Mouse (Mus musculus) stomach, embryonic 16.5 days (tissue): ENCODE measurements at regions not wholly inside any gene's neighbourhood (a gene's known extent, or its start where the extent isn't known, plus 50 kb on each side); places are given as distances from the start of the nearest gene placed in this dataset.

ENCODE experiments used
- ATAC-seq: fragments of 200-750 bp; cut with Nextera tagmentation; 2 replicates; pipeline ENCODE4 v1.8.0; 2017; ENCODE audit warnings: moderate number of reproducible peaks, moderate TSS enrichment; ENCODE audit not compliant: insufficient read depth, low FRiP score
- H3K27ac ChIP-seq: fragments of 300-500 bp; sonication (generic); 2 replicates; pipeline ENCODE4 v1.5.1; 2014; ENCODE audit warnings: low read length
- H3K27me3 ChIP-seq: fragments of 300-500 bp; sonication (generic); 2 replicates; pipeline ENCODE4 v1.6.1; 2014; ENCODE audit warnings: low read length, control low read depth, mixed read lengths; ENCODE audit not compliant: control insufficient read depth, insufficient read depth
- H3K36me3 ChIP-seq: fragments of 300-500 bp; sonication (generic); 2 replicates; pipeline ENCODE4 v1.6.1; 2014; ENCODE audit warnings: low read length; ENCODE audit not compliant: control insufficient read depth, insufficient read depth
- H3K4me1 ChIP-seq: fragments of 300-500 bp; sonication (generic); 2 replicates; pipeline ENCODE4 v1.6.1; 2014; ENCODE audit warnings: low read length, control low read depth, mixed read lengths; ENCODE audit not compliant: control insufficient read depth, insufficient read depth
- H3K4me2 ChIP-seq: fragments of 300-500 bp; sonication (generic); 2 replicates; pipeline ENCODE4 v1.6.1; 2014; ENCODE audit warnings: low read depth, low read length, mixed read lengths
- H3K4me3 ChIP-seq: fragments of 300-500 bp; sonication (generic); replicated peaks from 2 replicates; pipeline ENCODE4 v1.5.1; 2014; ENCODE audit warnings: mild to moderate bottlenecking, low read length
- H3K9ac ChIP-seq: fragments of 300-500 bp; sonication (generic); 2 replicates; pipeline ENCODE4 v1.6.1; 2014; ENCODE audit warnings: low read length
- H3K9me3 ChIP-seq: fragments of 300-500 bp; sonication (generic); replicated peaks from 2 replicates; pipeline ENCODE4 v1.6.1; 2016; ENCODE audit warnings: low read length, control low read depth; ENCODE audit not compliant: control insufficient read depth
- WGBS: fragments of 180-500 bp; shearing (Covaris S2); extraction: QIAGEN DNeasy Blood & Tissue Kit; methylation state at CpG from one replicate; pipeline ENCODE4 v1.1.7; 2014; 5-methylcytosine and 5-hydroxymethylcytosine counted together

DNA sequence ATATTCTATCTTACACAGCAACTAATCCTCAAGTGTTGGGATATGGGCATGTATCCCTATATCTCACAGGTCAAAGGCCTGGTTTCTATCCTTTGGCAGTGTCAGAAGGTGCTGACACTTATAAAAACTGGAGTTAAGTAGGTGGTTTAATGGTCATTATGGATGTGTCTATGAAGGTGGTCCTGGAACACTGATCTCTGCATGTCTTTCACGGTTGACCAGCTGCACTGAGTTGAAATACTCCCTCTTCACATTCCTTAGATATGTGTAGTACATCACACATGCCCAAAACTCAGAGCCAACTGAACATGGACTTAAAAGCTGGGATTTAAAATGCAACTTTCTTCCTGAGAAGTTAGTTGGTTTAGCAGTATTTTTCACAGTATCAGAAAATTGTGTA, 1107.7 kb upstream of the Flrt2 start:
- Histone ChIP-seq H3K9me3 (no peaks in the 10 kb centered on the region), H3K4me3 (no peak overlapping the region), H3K9ac (no peak overlapping the region), H3K27me3 (no peaks in the 10 kb centered on the region), H3K4me1 (0 out of 2 replicates have a peak, but pooled peaks cover 4% of the 10 kb centered on the region), H3K4me2 (no peak overlapping the region), H3K27ac (no peak overlapping the region), H3K36me3 (no peaks in the 10 kb centered on the region)
- WGBS, result 45% methylated on average over 1 of the region's 1 CpGs
- ATAC-seq, result no peak

DNA sequence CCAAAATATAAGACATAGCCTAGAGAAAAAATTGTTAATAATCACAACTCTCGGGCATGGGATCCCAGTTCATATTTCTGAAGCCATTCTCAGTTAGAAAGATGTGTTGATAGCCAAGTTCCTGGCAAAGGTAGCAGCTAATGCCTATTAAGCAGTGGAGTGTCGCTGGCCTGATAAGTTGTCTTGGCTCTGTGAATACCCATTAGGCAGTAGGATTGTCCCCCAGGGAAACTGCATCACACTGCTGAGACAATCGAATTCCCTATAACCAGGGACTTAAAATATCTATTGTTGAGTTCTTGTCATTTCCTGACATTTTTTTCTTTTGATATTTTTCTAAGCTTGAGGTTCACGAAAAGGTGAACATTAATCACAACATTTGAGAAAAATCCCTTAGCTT, 1105.0 kb upstream of the Flrt2 start:
- ATAC-seq, result no peak
- Histone ChIP-seq H3K4me1 (0 out of 2 replicates have a peak, but pooled peaks cover 4% of the 10 kb centered on the region), H3K36me3 (no peaks in the 10 kb centered on the region), H3K4me2 (no peak overlapping the region), H3K27me3 (no peaks in the 10 kb centered on the region), H3K4me3 (no peak overlapping the region), H3K9ac (no peak overlapping the region), H3K27ac (no peak overlapping the region), H3K9me3 (no peaks in the 10 kb centered on the region)
- WGBS, result 63% methylated on average over 4 of the region's 4 CpGs

DNA sequence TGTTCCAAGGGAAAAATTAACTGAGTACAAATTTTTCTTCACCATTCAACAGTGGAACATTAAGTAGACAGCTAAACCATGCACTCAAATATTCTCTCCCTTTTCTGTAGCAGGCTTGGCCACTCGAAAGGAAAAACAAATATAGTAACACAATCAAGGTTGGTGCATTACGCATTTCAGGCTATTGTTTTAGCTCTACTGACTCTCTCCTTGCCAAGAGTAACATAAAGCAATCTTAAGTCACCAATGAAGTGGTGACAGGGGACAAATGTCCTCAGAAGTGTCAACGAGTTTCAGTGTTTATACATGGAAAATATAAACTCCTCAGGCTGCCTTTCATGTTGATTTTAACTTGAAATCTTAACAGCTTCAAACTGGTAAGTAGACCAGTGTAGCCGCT, 1103.4 kb upstream of the Flrt2 start:
- Histone ChIP-seq H3K36me3 (no peaks in the 10 kb centered on the region), H3K27me3 (no peaks in the 10 kb centered on the region), H3K9ac (no peak overlapping the region), H3K9me3 (no peaks in the 10 kb centered on the region), H3K4me2 (no peak overlapping the region), H3K27ac (no peak overlapping the region), H3K4me1 (0 out of 2 replicates have a peak, but pooled peaks cover 4% of the 10 kb centered on the region), H3K4me3 (no peak overlapping the region)
- ATAC-seq, result no peak
- WGBS, result 42% methylated on average over 4 of the region's 4 CpGs

DNA sequence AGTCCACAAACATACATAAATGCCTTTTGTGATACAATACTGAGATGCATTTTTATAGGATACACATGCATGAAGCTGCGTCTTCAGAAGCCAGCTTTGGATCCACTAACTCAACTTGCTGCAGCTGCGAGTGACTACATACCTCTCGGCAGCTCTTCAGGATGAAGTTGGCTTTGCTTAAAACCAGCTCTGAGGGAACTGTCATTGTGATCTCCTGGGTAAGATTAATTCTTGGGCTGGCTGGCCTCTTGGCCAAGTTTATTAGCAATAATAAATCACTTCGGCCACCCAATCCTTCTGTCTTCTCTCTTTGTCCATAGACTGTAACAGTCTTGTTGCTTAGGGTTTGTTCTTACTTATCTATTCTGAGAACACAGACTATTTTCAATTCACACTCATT, 1103.0 kb upstream of the Flrt2 start:
- ATAC-seq, result no peak
- Histone ChIP-seq H3K4me2 (no peak overlapping the region), H3K9ac (no peak overlapping the region), H3K27me3 (no peaks in the 10 kb centered on the region), H3K4me3 (no peak overlapping the region), H3K9me3 (no peaks in the 10 kb centered on the region), H3K27ac (no peak overlapping the region), H3K36me3 (no peaks in the 10 kb centered on the region), H3K4me1 (0 out of 2 replicates have a peak, but pooled peaks cover 4% of the 10 kb centered on the region)
- 49% methylated on average over 4 of the region's 4 CpGs for WGBS

DNA sequence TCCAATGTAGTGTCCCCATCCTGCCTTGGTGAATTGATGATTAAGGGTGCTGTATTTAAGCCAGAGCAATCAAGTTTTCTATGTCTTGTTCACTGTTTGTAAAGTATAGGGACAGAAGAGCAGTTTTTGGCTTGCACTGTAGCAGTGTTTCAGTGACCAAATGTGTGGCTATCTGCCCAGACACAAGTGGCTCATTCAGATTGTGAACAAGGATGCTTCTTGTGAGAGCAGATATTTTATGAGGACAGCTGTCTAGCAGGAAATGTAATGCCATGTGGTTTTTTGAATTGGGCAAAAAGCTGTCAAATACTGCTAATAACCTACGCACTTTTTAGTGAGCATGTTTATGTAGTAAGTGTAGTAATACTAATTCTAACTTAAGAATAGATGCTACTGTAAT, 1086.5 kb upstream of the Flrt2 start:
- Histone ChIP-seq H3K4me3 (no peak overlapping the region), H3K9ac (no peak overlapping the region), H3K27ac (no peak overlapping the region), H3K4me1 (no peaks in the 10 kb centered on the region), H3K4me2 (no peak overlapping the region), H3K9me3 (no peaks in the 10 kb centered on the region), H3K27me3 (no peaks in the 10 kb centered on the region), H3K36me3 (no peaks in the 10 kb centered on the region)
- ATAC-seq, result no peak
- 70% methylated on average over 1 of the region's 1 CpGs for WGBS

DNA sequence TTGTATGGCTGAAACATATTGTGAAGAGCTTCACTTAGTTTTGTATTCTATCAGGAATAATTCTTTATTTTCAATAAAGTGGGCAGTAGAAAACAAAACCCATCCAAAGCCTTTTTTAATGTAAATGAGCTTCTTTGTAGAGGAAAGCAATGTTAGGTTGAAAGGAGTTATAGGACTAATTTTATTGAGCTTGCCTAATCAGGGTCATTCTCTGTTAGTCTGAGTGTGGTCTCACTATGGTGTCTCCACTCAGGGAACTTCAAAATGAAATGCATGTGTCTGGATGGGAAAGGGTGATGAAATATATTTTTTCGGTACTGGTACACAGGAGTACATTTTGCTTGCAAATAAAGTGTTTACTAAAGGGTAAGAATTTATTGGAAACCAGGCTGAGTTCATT, 1055.5 kb upstream of the Flrt2 start:
- no peaks in the 10 kb centered on the region for H3K36me3 ChIP-seq
- H3K4me1 ChIP-seq, result no peaks in the 10 kb centered on the region
- no peaks in the 10 kb centered on the region for H3K27me3 ChIP-seq
- no peaks in the 10 kb centered on the region for H3K9me3 ChIP-seq
- H3K4me3 ChIP-seq, result no peak overlapping the region
- no peak for ATAC-seq
- WGBS, result 93% methylated on average over 1 of the region's 1 CpGs
- H3K27ac ChIP-seq, result no peak overlapping the region
- H3K9ac ChIP-seq, result no peak overlapping the region
- H3K4me2 ChIP-seq, result no peak overlapping the region

DNA sequence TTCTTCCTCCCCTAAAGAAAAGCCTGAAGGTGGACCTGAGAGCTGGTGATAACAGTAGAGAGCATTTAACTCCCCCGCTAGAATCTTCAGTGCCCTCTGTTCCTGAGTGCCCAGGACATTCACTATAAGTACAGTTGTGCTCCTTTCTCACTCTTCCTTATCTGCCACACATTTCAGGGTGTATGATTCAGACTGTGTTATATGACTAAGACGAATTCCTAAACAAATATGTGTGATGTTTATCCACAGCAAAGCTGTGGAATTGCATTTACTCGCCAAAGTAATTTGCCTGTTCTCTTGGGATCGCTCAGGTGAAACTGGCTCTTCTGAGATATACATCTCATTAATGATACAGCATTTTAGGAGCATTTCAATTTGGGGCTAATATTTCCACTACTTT, 1051.9 kb upstream of the Flrt2 start:
- whole genome bisulfite sequencing, result 70% methylated on average over 4 of the region's 4 CpGs

DNA sequence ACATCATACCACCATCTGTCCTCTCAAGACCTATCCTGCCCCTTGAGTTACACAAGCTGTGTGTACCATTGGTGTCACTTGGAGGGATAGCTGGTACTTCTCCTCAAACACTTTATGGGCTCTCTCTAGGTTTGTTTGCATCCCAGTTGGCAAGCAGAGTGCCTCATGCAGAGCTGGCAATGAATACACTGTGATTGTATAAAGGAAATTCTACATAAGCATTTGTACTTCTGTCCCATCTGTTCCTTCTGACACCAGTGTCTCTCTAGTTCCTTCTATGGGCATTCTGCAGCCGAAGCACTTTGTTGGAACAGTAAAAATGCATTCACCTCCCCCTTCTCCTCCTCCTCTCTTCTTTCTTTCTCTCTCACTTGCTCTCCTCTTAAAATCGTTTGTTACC, 1046.7 kb upstream of the Flrt2 start:
- H3K4me1 ChIP-seq, result no peaks in the 10 kb centered on the region
- 72% methylated on average over 2 of the region's 2 CpGs for whole genome bisulfite sequencing
- no peaks in the 10 kb centered on the region for H3K27me3 ChIP-seq
- no peaks in the 10 kb centered on the region for H3K36me3 ChIP-seq
- H3K4me3 ChIP-seq, result no peak overlapping the region
- H3K4me2 ChIP-seq, result no peak overlapping the region
- no peak overlapping the region for H3K27ac ChIP-seq
- H3K9me3 ChIP-seq, result no peaks in the 10 kb centered on the region
- no peak for ATAC-seq
- H3K9ac ChIP-seq, result no peak overlapping the region

More for the DNA sequence above, 1051.9 kb upstream of the Flrt2 start:
- no peaks in the 10 kb centered on the region for H3K9me3 ChIP-seq
- no peaks in the 10 kb centered on the region for H3K36me3 ChIP-seq
- ATAC-seq, result no peak
- no peaks in the 10 kb centered on the region for H3K27me3 ChIP-seq
- no peak overlapping the region for H3K4me3 ChIP-seq
- H3K9ac ChIP-seq, result no peak overlapping the region
- no peak overlapping the region for H3K4me2 ChIP-seq
- H3K4me1 ChIP-seq, result no peaks in the 10 kb centered on the region
- no peak overlapping the region for H3K27ac ChIP-seq

DNA sequence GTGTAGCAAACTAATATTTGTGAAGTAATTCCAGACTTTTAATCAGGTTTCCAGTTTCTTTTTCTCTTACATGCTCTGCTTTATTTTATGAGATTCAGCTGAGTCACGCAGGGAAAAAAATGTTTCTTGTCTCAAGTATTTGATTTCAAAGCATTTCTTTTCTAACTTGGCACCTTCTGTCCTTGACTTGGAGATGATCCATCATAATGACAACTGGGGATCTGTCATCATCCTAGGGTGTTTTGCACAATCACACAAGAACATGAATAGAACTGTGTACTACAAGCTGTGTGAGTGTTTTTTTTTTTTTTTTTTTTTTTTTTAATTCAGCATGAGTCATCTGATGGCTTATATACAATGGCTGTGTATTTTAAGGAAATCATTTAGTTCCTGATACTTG, 1022.0 kb upstream of the Flrt2 start:
- 65% methylated on average over 1 of the region's 1 CpGs for WGBS
- H3K27me3 ChIP-seq, result no peaks in the 10 kb centered on the region

DNA sequence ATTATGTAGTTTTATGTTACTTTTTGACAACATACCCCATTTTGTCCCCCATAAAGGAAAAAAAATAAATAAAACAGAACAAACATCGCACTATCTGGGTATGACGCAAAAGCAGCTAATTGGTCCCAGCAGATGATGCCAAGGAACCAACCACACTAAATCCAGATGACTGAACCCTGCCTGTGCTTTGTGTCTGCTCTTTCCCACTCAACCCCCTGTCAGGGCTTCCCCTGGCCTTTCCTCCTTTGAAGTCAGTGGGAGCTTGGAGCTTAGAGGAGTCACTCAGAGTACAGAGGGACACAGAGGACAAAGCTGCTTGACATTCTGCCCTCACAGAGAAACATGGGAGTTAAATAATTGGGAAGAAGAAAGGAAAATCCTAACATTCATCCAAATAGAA, 1017.1 kb upstream of the Flrt2 start:
- Histone ChIP-seq H3K9me3 (no peaks in the 10 kb centered on the region), H3K9ac (no peak overlapping the region), H3K36me3 (no peaks in the 10 kb centered on the region), H3K4me2 (no peak overlapping the region), H3K4me1 (no peaks in the 10 kb centered on the region), H3K27ac (no peak overlapping the region), H3K27me3 (no peaks in the 10 kb centered on the region), H3K4me3 (no peak overlapping the region)
- ATAC-seq, result no peak
- WGBS, result 88% methylated on average over 2 of the region's 2 CpGs

More for the DNA sequence above, 1022.0 kb upstream of the Flrt2 start:
- Histone ChIP-seq H3K9me3 (no peaks in the 10 kb centered on the region), H3K36me3 (no peaks in the 10 kb centered on the region), H3K9ac (no peak overlapping the region), H3K4me3 (no peak overlapping the region), H3K27ac (no peak overlapping the region), H3K4me2 (no peak overlapping the region), H3K4me1 (no peaks in the 10 kb centered on the region)
- ATAC-seq, result no peak
